Mouse (Mus musculus): ENCODE data around the gene Nme7.
A peak's percentile ranks its signal among the peaks of the same experiment; 100 is the strongest.

Gene Nme7

GRCm38 (mm10) chr1:164461726-164462125 lies 157.8 kb downstream of the Nme7 start:
- DNase-seq = peak; percentile 87

- no peak for DNase-seq
These were observed 163.5 kb downstream of the Nme7 start for GRCm38 (mm10) chr1:164467406-164467805.

- DNase-seq = no peak
These were observed 164.4 kb downstream of the Nme7 start for GRCm38 (mm10) chr1:164468329-164468728.

- DNase-seq = no peak
These were observed 167.1 kb downstream of the Nme7 start for GRCm38 (mm10) chr1:164470985-164471384.

- DNase-seq = no peak
These were observed 167.7 kb downstream of the Nme7 start for GRCm38 (mm10) chr1:164471632-164472031.

- no peak for DNase-seq
These were observed 169.5 kb downstream of the Nme7 start for GRCm38 (mm10) chr1:164473398-164473797.

- DNase-seq = no peak
These were observed 170.4 kb downstream of the Nme7 start for GRCm38 (mm10) chr1:164474310-164474709.

GRCm38 (mm10) chr1:164474778-164475511 lies 171.0 kb downstream of the Nme7 start:
- no peak for DNase-seq

GRCm38 (mm10) chr1:164475895-164476294 lies 172.0 kb downstream of the Nme7 start:
- DNase-seq = no peak

GRCm38 (mm10) chr1:164480755-164481644 lies 177.1 kb downstream of the Nme7 start:
- no peak for DNase-seq

- DNase-seq = no peak
These were observed 177.9 kb downstream of the Nme7 start for GRCm38 (mm10) chr1:164481645-164482354.

GRCm38 (mm10) chr1:164482833-164483232 lies 178.9 kb downstream of the Nme7 start:
- no peak for DNase-seq

- no peak for DNase-seq
These were observed 179.8 kb downstream of the Nme7 start for GRCm38 (mm10) chr1:164483728-164484127.
